Mouse (Mus musculus) midbrain, postnatal 0 days (tissue): ENCODE measurements around the gene Tbc1d24. TPM values are rescaled to one million over a fixed set of nuclear protein-coding genes. Genes with fewer than 3 reads are reported as not detected.

Source experiments
- ATAC-seq: fragments of 200-750 bp; cut with Nextera tagmentation; 2 replicates; pipeline ENCODE4 v1.8.0; 2017; ENCODE audit warnings: moderate number of reproducible peaks, mild to moderate bottlenecking, moderate TSS enrichment, moderate library complexity; ENCODE audit not compliant: low FRiP score
- DNase-seq: peaks from one replicate; pipeline ENCODE4 v3.0.0-alpha.2; 2015; ENCODE audit warnings: low spot score
- H3K27ac ChIP-seq: fragments of 300-500 bp; sonication (generic); 2 replicates; pipeline ENCODE4 v1.5.1; 2014; ENCODE audit warnings: low read depth, mild to moderate bottlenecking, low read length, mixed read lengths
- H3K27me3 ChIP-seq: fragments of 300-500 bp; sonication (generic); 2 replicates; pipeline ENCODE4 v1.6.1; 2014; ENCODE audit warnings: low read length, control low read depth, mixed read lengths; ENCODE audit not compliant: insufficient read depth
- H3K36me3 ChIP-seq: fragments of 300-500 bp; sonication (generic); 2 replicates; pipeline ENCODE4 v1.6.1; 2014; ENCODE audit warnings: low read length, control low read depth, mixed read lengths; ENCODE audit not compliant: insufficient read depth
- H3K4me1 ChIP-seq: fragments of 300-500 bp; sonication (generic); 2 replicates; pipeline ENCODE4 v1.6.1; 2014; ENCODE audit warnings: mild to moderate bottlenecking, control low read depth, antibody characterized with exemption, low read length, mixed read lengths; ENCODE audit not compliant: insufficient read depth
- H3K4me2 ChIP-seq: fragments of 300-500 bp; sonication (generic); 2 replicates; pipeline ENCODE4 v1.6.1; 2014; ENCODE audit warnings: low read depth, mild to moderate bottlenecking, low read length, mixed read lengths; ENCODE audit not compliant: poor library complexity, severe bottlenecking
- H3K4me3 ChIP-seq: fragments of 300-500 bp; sonication (generic); 2 replicates; pipeline ENCODE4 v1.5.1; 2014; ENCODE audit warnings: low read depth, mild to moderate bottlenecking, low read length, moderate library complexity
- H3K9ac ChIP-seq: fragments of 300-500 bp; sonication (generic); replicated peaks from 2 replicates; pipeline ENCODE4 v1.6.1; 2014; ENCODE audit warnings: mild to moderate bottlenecking, low read length, moderate library complexity, mixed read lengths; ENCODE audit not compliant: poor library complexity, severe bottlenecking
- H3K9me3 ChIP-seq: fragments of 300-500 bp; sonication (generic); 2 replicates; pipeline ENCODE4 v1.6.1; 2016; ENCODE audit warnings: low read length, control low read depth
- CTCF ChIP-seq: IDR thresholded peaks from 2 replicates; pipeline ENCODE4 v1.5.1; 2016; ENCODE audit warnings: antibody characterized with exemption, mild to moderate bottlenecking
- WGBS: fragments of 180-500 bp; shearing (Covaris S2); extraction: QIAGEN DNeasy Blood & Tissue Kit; methylation state at CpG from one replicate; pipeline ENCODE4 v1.1.7; 2014; 5-methylcytosine and 5-hydroxymethylcytosine counted together
- polyA plus RNA-seq: library from polyadenylated mRNA; unstranded; fragments of >200 nt; fragmentation: Nextera tagmentation; extraction: Ambion mirVana; gene quantifications from 2 replicates; pipeline ENCODE4 v1.2.1, GENCODE M21; 2015
- total RNA-seq: library from RNA; depleted of rRNA; stranded (reverse); fragments of >200 nt; gene quantifications from 2 replicates; pipeline ENCODE4 v1.2.3, GENCODE M21; 2014

Tbc1d24 gene
- total and polyA plus RNA-seq, 2 experiments from 2014 or later, result 27.6 to 146 TPM

GRCm38 (mm10) chr17:24155742-24156141, 49.6 kb downstream of the Tbc1d24 start:
- TF ChIP-seq CTCF, result no peak
- Histone ChIP-seq H3K27me3 (no peaks in the 10 kb centered on the region), H3K4me1 (peaks cover 5% of the 10 kb centered on the region; the same call in 1 of the 2 replicates), H3K27ac (no peak overlapping the region), H3K9ac (no peak overlapping the region), H3K9me3 (no peaks in the 10 kb centered on the region), H3K4me2 (no peak overlapping the region), H3K4me3 (no peak overlapping the region), H3K36me3 (peaks cover 16% of the 10 kb centered on the region)
- DNase-seq (no peak), ATAC-seq (no peak)
- WGBS, result 92% methylated on average over 9 of the region's 9 CpGs

DNA sequence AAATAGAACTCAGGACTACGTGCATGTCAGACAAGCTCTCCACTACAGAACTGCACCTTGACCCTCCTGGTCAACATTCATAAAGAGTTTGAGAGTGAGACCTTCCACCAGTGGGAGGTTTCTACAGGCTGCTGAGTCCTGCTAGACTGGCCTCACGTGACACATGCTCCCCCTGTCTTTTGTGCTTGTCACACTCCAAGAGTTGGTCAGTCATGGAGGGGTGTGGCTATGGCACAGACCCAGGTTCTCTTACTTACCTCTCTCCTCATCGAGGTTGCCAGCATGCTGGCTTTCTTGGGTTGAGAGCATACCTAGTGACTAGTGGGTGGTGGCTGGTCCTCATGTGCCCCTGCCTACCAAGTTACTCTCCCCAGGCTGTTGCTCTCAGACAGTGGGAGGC, 50.9 kb downstream of the Tbc1d24 start:
- ATAC-seq, result no peak
- WGBS, result 71% methylated on average over 3 of the region's 3 CpGs

DNA sequence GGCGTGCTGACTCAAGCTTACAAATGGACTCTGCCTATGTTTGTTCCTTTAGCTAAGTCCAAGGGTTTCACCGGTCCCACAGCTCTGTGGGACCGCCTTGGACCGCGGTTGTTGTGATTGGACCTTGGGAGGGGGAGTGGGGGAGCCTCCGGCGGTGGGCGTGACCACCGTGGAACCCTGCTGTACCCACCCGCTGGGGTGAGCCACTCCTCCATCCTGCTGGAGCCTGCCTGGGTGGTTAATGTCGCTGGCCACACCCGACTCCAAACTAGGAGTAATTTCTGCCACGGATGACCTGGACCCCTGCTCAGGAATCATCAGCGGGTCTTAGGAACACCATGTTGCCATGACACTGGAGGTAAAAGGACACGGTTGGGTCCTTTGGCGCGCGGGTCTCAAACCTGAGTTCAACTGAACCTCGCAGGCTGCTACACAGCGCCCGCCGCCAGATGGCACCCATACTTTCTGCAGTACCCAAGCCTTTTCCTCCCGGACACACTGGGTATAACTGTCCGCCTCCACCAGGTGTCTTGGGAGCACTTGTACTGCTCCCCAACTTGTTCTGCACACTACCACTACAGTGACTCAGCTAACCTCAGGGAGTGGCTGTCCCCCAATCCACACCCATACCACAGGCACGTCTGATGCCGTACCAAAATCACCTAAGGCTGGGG, 53.3 kb downstream of the Tbc1d24 start:
- 1% methylated on average over 26 of the region's 26 CpGs for whole genome bisulfite sequencing
- Histone ChIP-seq H3K4me3 (peak overlapping the region; percentile 27), H3K9ac (no peak overlapping the region; the same call in 1 of the 2 replicates), H3K4me2 (peak overlapping the region; percentile 63), H3K4me1 (peaks cover 5% of the 10 kb centered on the region; the same call in 1 of the 2 replicates), H3K9me3 (no peaks in the 10 kb centered on the region), H3K27ac (no peak overlapping the region), H3K36me3 (peaks cover 9% of the 10 kb centered on the region; the same call in 1 of the 2 replicates), H3K27me3 (no peaks in the 10 kb centered on the region)
- DNase-seq (peak; percentile 80), ATAC-seq (peak; percentile 76)
- TF ChIP-seq CTCF, result peak; percentile 88

More for the DNA sequence above, 50.9 kb downstream of the Tbc1d24 start:
- no peak overlapping the region for H3K4me2 ChIP-seq
- peaks cover 16% of the 10 kb centered on the region for H3K36me3 ChIP-seq
- TF ChIP-seq CTCF, result no peak
- H3K27me3 ChIP-seq, result no peaks in the 10 kb centered on the region
- no peak overlapping the region for H3K27ac ChIP-seq
- H3K4me3 ChIP-seq, result no peak overlapping the region
- peaks cover 5% of the 10 kb centered on the region; the same call in 1 of the 2 replicates for H3K4me1 ChIP-seq
- no peaks in the 10 kb centered on the region for H3K9me3 ChIP-seq
- no peak for DNase-seq
- no peak overlapping the region for H3K9ac ChIP-seq

DNA sequence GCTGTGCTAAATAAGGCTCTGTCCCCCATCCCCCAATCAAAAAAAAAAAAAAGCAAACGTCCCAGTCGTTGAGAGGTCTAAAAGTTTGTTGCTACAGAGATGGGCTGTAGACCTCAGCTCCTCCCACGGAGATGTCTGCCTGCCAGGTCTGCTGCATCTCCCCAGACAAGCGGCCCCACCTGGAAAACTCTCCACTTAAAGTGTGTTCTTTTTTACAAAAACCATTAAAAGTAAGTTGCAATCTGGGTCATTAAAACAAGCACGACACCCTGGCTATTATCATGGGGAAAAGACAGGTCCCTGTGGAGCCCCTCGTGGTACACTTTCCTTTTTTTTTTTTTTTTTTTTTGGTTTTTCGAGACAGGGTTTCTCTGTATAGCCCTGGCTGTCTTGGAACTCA, 54.0 kb downstream of the Tbc1d24 start:
- no peaks in the 10 kb centered on the region for H3K27me3 ChIP-seq
- WGBS, result 15% methylated on average over 7 of the region's 7 CpGs
- no peak overlapping the region for H3K9ac ChIP-seq
- no peaks in the 10 kb centered on the region for H3K9me3 ChIP-seq
- peaks cover 5% of the 10 kb centered on the region; the same call in 1 of the 2 replicates for H3K4me1 ChIP-seq
- H3K4me3 ChIP-seq, result peak overlapping the region; percentile 27; the same call in 1 of the 2 replicates
- ATAC-seq (no peak), DNase-seq (no peak)
- TF ChIP-seq CTCF, result no peak
- peaks cover 3% of the 10 kb centered on the region; the same call in 1 of the 2 replicates for H3K36me3 ChIP-seq
- H3K27ac ChIP-seq, result no peak overlapping the region
- H3K4me2 ChIP-seq, result peak overlapping the region; percentile 63

- H3K9ac ChIP-seq, result no peak within 1 kb of the TSS; the same call in 1 of the 2 replicates
- no peak for ATAC-seq
- peak within 1 kb of the TSS; percentile 63 for H3K4me2 ChIP-seq
- H3K4me3 ChIP-seq, result peak within 1 kb of the TSS; percentile 27; the same call in 1 of the 2 replicates
- no peaks in the 10 kb centered on the region for H3K9me3 ChIP-seq
- H3K27ac ChIP-seq, result no peak within 1 kb of the TSS
- peaks cover 5% of the 10 kb centered on the region; the same call in 1 of the 2 replicates for H3K4me1 ChIP-seq
- no peaks in the 10 kb centered on the region for H3K36me3 ChIP-seq
- DNase-seq, result no peak
- WGBS, result 95% methylated on average over 2 of the region's 2 CpGs
- no peak for TF ChIP-seq CTCF
- H3K27me3 ChIP-seq, result no peaks in the 10 kb centered on the region
Measured at GRCm38 (mm10) chr17:24150824-24151223, 54.5 kb downstream of the Tbc1d24 start, which contains the start of gene Pdpk1. Pdpk1 (minus strand) TSS chr17:24150924.

DNA sequence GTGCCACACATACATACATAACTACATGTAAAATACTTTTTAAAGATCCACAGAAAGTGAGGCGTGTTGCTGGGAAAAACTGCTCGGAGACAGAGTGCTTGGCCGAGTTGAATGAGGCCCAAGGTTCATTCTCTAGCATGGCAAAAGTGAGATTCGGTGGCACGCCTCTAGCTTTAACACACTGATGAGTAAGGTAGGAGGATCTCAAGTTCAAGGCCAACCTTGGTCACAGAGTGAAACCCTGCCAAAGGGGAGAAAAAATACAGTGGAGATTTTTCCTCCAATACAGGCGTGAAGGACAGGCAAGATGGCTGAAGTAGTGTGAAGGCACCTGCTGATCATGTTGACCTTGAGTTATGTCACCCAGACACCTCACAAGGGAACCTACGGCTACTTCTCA, 55.9 kb downstream of the Tbc1d24 start:
- H3K9me3 ChIP-seq, result no peaks in the 10 kb centered on the region
- 89% methylated on average over 7 of the region's 7 CpGs for WGBS

More for the DNA sequence above, 55.9 kb downstream of the Tbc1d24 start:
- DNase-seq (no peak), ATAC-seq (no peak)
- Histone ChIP-seq H3K4me3 (no peak overlapping the region), H3K9ac (no peak overlapping the region), H3K27me3 (no peaks in the 10 kb centered on the region), H3K27ac (no peak overlapping the region), H3K36me3 (no peaks in the 10 kb centered on the region), H3K4me2 (no peak overlapping the region), H3K4me1 (peaks cover 5% of the 10 kb centered on the region; the same call in 1 of the 2 replicates)
- TF ChIP-seq CTCF, result no peak
